Mouse (Mus musculus): ENCODE results near the gene Nxn.

DNA sequence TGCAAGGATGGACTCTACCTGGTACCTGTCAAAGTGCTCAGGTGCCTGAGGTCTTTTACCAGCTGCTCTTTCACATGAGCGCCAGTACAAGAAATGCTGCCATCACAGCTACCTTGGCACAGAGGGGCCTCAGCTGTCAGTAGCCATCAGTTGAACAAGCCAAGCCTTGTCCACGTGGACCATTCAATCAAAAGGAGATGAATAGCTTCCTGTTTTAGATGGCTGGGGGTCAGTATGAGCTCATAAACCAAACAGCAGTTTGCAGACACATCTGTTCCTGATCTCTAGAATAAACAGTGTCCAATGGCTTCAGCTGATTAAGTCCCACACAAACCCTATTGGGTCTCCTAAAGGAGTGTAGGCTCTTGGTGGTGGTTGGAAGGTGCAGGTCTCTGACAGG is 17.0 kb upstream of the Nxn start:
- TF ChIP-seq CTCF (IDR thresholded peaks at IDR 0.05; ENCODE audit: low read depth) (no peak), EP300 (IDR thresholded peaks at IDR 0.05; ENCODE audit: low read depth) (no peak)

Data from heart, postnatal 0 days (tissue).